Mouse (Mus musculus) kidney, adult 2 months (tissue): Measurements from ENCODE around the gene Cradd.

Experiments used
- CTCF ChIP-seq: fragments of 200-500 bp; conservative IDR thresholded peaks from 2 replicates; pipeline ENCODE4 v1.5.1; 2011; ENCODE audit warnings: low read depth, mild to moderate bottlenecking, control low read depth, low read length, moderate library complexity, mixed read lengths; ENCODE audit not compliant: insufficient read depth, insufficient read length
- POLR2A ChIP-seq: fragments of 200-500 bp; IDR thresholded peaks from one replicate; pipeline ENCODE4 v1.6.1; 2011; ENCODE audit warnings: low read depth, low read length, control low read depth

GRCm38 (mm10) chr10:95292269-95292668 lies 31.7 kb downstream of the Cradd start:
- TF ChIP-seq POLR2A (no peak), CTCF (no peak)
